Mouse (Mus musculus) cortical plate, adult 2 months (tissue): ENCODE results near the gene Lrrc38.

Experiments used
- CTCF ChIP-seq: fragments of 200-500 bp; IDR thresholded peaks from 2 replicates; pipeline ENCODE4 v1.5.1; 2011; ENCODE audit warnings: mild to moderate bottlenecking, control low read depth, low read length; ENCODE audit not compliant: insufficient read depth; ENCODE audit errors: extremely low read depth
- POLR2A ChIP-seq: fragments of 200-500 bp; IDR thresholded peaks from 2 replicates; pipeline ENCODE4 v1.6.1; 2011; ENCODE audit warnings: mild to moderate bottlenecking, low read length, control low read depth; ENCODE audit not compliant: insufficient read depth; ENCODE audit errors: extremely low read depth

DNA sequence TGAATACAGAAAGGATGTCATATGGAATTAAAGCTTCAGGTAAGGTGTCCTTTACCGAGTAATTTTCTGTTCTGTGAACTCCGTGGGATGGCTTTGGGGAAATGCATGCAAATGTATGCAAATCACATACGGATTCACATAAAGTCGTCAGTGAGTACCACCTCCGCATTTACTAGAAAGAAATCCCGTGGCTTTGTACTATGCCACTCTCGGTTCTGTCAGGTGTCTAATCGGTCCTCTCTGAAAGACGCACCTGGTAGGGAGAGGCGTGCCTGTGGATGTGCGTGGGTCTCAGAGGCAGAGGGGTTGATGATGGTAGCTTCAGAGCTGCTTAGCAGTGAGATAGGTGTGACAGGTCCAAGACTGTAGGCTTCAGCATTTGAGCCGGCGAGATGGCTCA is 9.7 kb upstream of the Lrrc38 start:
- TF ChIP-seq POLR2A, result no peak
- TF ChIP-seq CTCF, result no peak
